In the genomic region with DNA sequence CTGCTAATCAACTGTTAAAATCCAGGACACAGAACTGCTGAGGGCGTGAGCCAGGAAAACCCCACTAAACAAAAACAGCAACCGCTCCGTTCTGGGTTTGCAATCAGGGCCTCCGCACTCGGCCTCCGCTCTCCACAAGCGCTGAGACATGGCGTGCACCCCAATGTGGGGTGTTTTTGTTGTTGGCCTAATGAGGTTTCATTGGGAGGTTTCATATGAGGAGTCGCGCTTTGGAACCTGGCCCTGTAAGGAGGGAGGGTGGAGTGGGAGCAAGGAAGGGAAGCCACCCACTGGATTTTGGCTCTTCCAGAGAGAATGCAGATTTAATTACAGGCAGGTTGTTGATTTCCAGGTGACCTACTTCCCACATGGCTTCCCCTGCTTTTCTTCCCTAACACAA, we compare ENCODE assay signal across 14 mouse cellular contexts.
DNase-seq lines count a peak whose midpoint lies in the region; ATAC-seq and TF ChIP-seq lines count a peak whose summit lies in the region.
"Had no signal": no experiment of that assay in that cellular context is flagged by ENCODE, and none has a peak within 500 bp of the region (broad histone marks: within the 10 kb centered on the region; RNA-seq: fewer than 3 reads in every experiment).

No protein-coding gene starts in this region.

- H3K9me3 ChIP-seq in hindbrain, embryonic 16.5 days (ENCODE audit: control insufficient read depth, low read length), result no peaks in the 10 kb centered on the region
- no peaks in the 10 kb centered on the region for H3K9me3 ChIP-seq in hindbrain, embryonic 10.5 days
- no peaks in the 10 kb centered on the region for H3K9me3 ChIP-seq in midbrain, embryonic 12.5 days
- no peaks in the 10 kb centered on the region for H3K9me3 ChIP-seq in midbrain, embryonic 15.5 days
- no peaks in the 10 kb centered on the region for H3K9me3 ChIP-seq in midbrain, postnatal 0 days (ENCODE audit: low read length)
- H3K9me3 ChIP-seq in heart, embryonic 10.5 days, result no peaks in the 10 kb centered on the region
- H3K9me3 ChIP-seq: liver, embryonic 13.5 days had no signal

- H3K4me3 ChIP-seq in hindbrain, embryonic 16.5 days (ENCODE audit: low read length), result no peak overlapping the region
- no peak overlapping the region for H3K4me3 ChIP-seq in hindbrain, embryonic 10.5 days
- no peak overlapping the region for H3K4me3 ChIP-seq in midbrain, embryonic 12.5 days
- H3K4me3 ChIP-seq in midbrain, embryonic 15.5 days, result no peak overlapping the region
- no peak overlapping the region for H3K4me3 ChIP-seq in midbrain, postnatal 0 days (ENCODE audit: low read depth, low read length)
- no peak overlapping the region for H3K4me3 ChIP-seq in heart, embryonic 10.5 days
- H3K4me3 ChIP-seq: liver, embryonic 13.5 days had no signal

- no peak for ATAC-seq in hindbrain, embryonic 16.5 days
- no peak for ATAC-seq in midbrain, embryonic 12.5 days (ENCODE audit: low FRiP score, low read depth)
- no peak for ATAC-seq in midbrain, embryonic 15.5 days (replicated peaks)
- ATAC-seq in midbrain, postnatal 0 days (ENCODE audit: low FRiP score), result no peak
- ATAC-seq: activated CD4-positive, CD25-positive, alpha-beta regulatory T cell, adult 4 months; forebrain, postnatal 0 days; intestine, embryonic 16.5 days had no signal

- no peak for TF ChIP-seq CTCF in midbrain, postnatal 0 days (IDR thresholded peaks at IDR 0.05)

- no peak for DNase-seq in hindbrain, embryonic 10.5 days (ENCODE audit: low spot score)
- DNase-seq in cerebellum, adult 9-10 months, result peak; percentile 62
- no peak for DNase-seq in midbrain, postnatal 0 days (ENCODE audit: low spot score)
- no peak for DNase-seq in heart, embryonic 10.5 days (ENCODE audit: low spot score)
- no peak for DNase-seq in kidney, postnatal 36 days
- DNase-seq: forebrain, postnatal 0 days; gastrocnemius, postnatal 36 days; liver, embryonic 13.5 days; lung, postnatal 10 days had no signal

- H3K4me2 ChIP-seq in hindbrain, embryonic 16.5 days (ENCODE audit: low read length), result no peak overlapping the region
- H3K4me2 ChIP-seq in midbrain, embryonic 12.5 days (replicated peaks), result no peak overlapping the region
- no peak overlapping the region for H3K4me2 ChIP-seq in midbrain, embryonic 15.5 days
- no peak overlapping the region for H3K4me2 ChIP-seq in midbrain, postnatal 0 days (ENCODE audit: low read depth, low read length, poor library complexity, severe bottlenecking)
- H3K4me2 ChIP-seq: liver, embryonic 13.5 days had no signal

- H3K27ac ChIP-seq in hindbrain, embryonic 16.5 days (ENCODE audit: low read depth, low read length), result peak overlapping the region; percentile 47; the same call in 1 of the 2 replicates
- H3K27ac ChIP-seq in hindbrain, embryonic 10.5 days, result no peak overlapping the region
- peak overlapping the region; percentile 35; the same call in 1 of the 2 replicates for H3K27ac ChIP-seq in midbrain, embryonic 12.5 days (replicated peaks)
- H3K27ac ChIP-seq in midbrain, embryonic 15.5 days, result no peak overlapping the region
- H3K27ac ChIP-seq in midbrain, postnatal 0 days (ENCODE audit: low read depth, low read length), result peak overlapping the region; percentile 3; the same call in 1 of the 2 replicates
- no peak overlapping the region for H3K27ac ChIP-seq in heart, embryonic 10.5 days
- H3K27ac ChIP-seq: liver, embryonic 13.5 days had no signal

- no peak overlapping the region for H3K9ac ChIP-seq in hindbrain, embryonic 16.5 days (ENCODE audit: low read depth, low read length)
- H3K9ac ChIP-seq in midbrain, embryonic 12.5 days (replicated peaks), result no peak overlapping the region
- no peak overlapping the region for H3K9ac ChIP-seq in midbrain, embryonic 15.5 days
- no peak overlapping the region for H3K9ac ChIP-seq in midbrain, postnatal 0 days (replicated peaks; ENCODE audit: low read length, poor library complexity, severe bottlenecking)
- H3K9ac ChIP-seq: forebrain, postnatal 0 days; liver, embryonic 13.5 days had no signal

- WGBS in hindbrain, embryonic 16.5 days, result 74% methylated on average over 10 of the region's 10 CpGs
- 85% methylated on average over 10 of the region's 10 CpGs for WGBS in hindbrain, embryonic 10.5 days
- WGBS in midbrain, embryonic 12.5 days, result 86% methylated on average over 10 of the region's 10 CpGs
- 74% methylated on average over 10 of the region's 10 CpGs for WGBS in midbrain, embryonic 15.5 days
- WGBS in midbrain, postnatal 0 days, result 68% methylated on average over 10 of the region's 10 CpGs
- 70% methylated on average over 10 of the region's 10 CpGs for WGBS in heart, embryonic 10.5 days

- H3K4me1 ChIP-seq in hindbrain, embryonic 16.5 days (ENCODE audit: control insufficient read depth, insufficient read depth, low read depth, low read length), result peaks cover 27% of the 10 kb centered on the region
- H3K4me1 ChIP-seq in hindbrain, embryonic 10.5 days (replicated peaks), result peaks cover 30% of the 10 kb centered on the region
- H3K4me1 ChIP-seq in midbrain, embryonic 12.5 days, result peaks cover 28% of the 10 kb centered on the region
- peaks cover 43% of the 10 kb centered on the region for H3K4me1 ChIP-seq in midbrain, embryonic 15.5 days
- peaks cover 25% of the 10 kb centered on the region for H3K4me1 ChIP-seq in midbrain, postnatal 0 days (ENCODE audit: insufficient read depth, low read length)
- H3K4me1 ChIP-seq in heart, embryonic 10.5 days, result no peaks in the 10 kb centered on the region
- H3K4me1 ChIP-seq: liver, embryonic 13.5 days had no signal

- H3K27me3 ChIP-seq in hindbrain, embryonic 16.5 days (replicated peaks; ENCODE audit: control insufficient read depth, insufficient read depth, low read length), result no peaks in the 10 kb centered on the region
- H3K27me3 ChIP-seq in hindbrain, embryonic 10.5 days (ENCODE audit: insufficient read depth, poor library complexity, severe bottlenecking), result peaks cover 21% of the 10 kb centered on the region
- no peaks in the 10 kb centered on the region for H3K27me3 ChIP-seq in midbrain, embryonic 12.5 days
- H3K27me3 ChIP-seq in midbrain, embryonic 15.5 days (replicated peaks), result no peaks in the 10 kb centered on the region
- H3K27me3 ChIP-seq in midbrain, postnatal 0 days (ENCODE audit: insufficient read depth, low read length), result no peaks in the 10 kb centered on the region
- H3K27me3 ChIP-seq in heart, embryonic 10.5 days (ENCODE audit: insufficient read depth, poor library complexity, severe bottlenecking), result peaks cover 63% of the 10 kb centered on the region

- no peaks in the 10 kb centered on the region for H3K36me3 ChIP-seq in hindbrain, embryonic 16.5 days (ENCODE audit: control insufficient read depth, insufficient read depth, low read length)
- no peaks in the 10 kb centered on the region for H3K36me3 ChIP-seq in hindbrain, embryonic 10.5 days
- H3K36me3 ChIP-seq in midbrain, embryonic 12.5 days, result no peaks in the 10 kb centered on the region
- no peaks in the 10 kb centered on the region for H3K36me3 ChIP-seq in midbrain, embryonic 15.5 days (replicated peaks)
- H3K36me3 ChIP-seq in midbrain, postnatal 0 days (ENCODE audit: insufficient read depth, low read length), result no peaks in the 10 kb centered on the region
- no peaks in the 10 kb centered on the region for H3K36me3 ChIP-seq in heart, embryonic 10.5 days
- H3K36me3 ChIP-seq: liver, embryonic 13.5 days had no signal

Comparison
In these comparisons a context has a peak if more than half of its experiments do, and no peak if none do; other contexts are left out.
1. H3K27ac ChIP-seq: peak in hindbrain, embryonic 16.5 days (single experiment), midbrain, embryonic 12.5 days (single experiment) and midbrain, postnatal 0 days (single experiment); none in hindbrain, embryonic 10.5 days (single experiment), midbrain, embryonic 15.5 days (single experiment) and heart, embryonic 10.5 days (single experiment).